Mouse (Mus musculus): ENCODE measurements around the gene Rnf8. TPM values are rescaled to one million over a fixed set of nuclear protein-coding genes. Genes with fewer than 3 reads are reported as not detected.
"Not testable (repeated sequence)": the region's sequence is repeated elsewhere in the genome, so short reads cannot be mapped to it uniquely, and the experiment has no call there.

Rnf8 gene
- polyA plus RNA-seq, 1 experiment from 2014 or later: 75.3 TPM

DNA sequence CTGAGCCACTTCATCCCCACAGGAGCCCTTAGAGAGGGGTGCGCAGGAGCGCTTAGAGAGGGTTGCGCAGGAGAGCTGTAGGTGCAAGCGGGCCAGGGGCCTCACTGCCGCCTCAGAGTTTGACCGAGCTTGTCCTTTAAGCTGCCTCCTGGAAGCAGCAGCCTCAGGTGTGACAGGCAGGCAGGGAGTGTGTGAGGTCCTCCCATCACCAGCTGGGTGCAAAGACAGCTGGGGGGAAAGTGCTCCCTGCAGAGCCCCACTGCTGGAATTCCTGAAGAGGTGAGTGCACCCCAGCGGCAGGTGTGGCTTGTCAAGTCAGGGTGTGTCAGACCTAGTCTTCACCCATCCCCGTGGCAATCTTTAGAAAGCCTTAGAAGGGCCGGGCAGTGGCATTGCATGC lies 27.7 kb upstream of the Rnf8 start:
- 89% methylated on average over 9 of the region's 9 CpGs for WGBS
- Histone ChIP-seq H3K4me2 (ENCODE audit: low read length) (no peak overlapping the region), H3K9me3 (replicated peaks; ENCODE audit: control insufficient read depth, low read length, poor library complexity, severe bottlenecking) (no peaks in the 10 kb centered on the region)

DNA sequence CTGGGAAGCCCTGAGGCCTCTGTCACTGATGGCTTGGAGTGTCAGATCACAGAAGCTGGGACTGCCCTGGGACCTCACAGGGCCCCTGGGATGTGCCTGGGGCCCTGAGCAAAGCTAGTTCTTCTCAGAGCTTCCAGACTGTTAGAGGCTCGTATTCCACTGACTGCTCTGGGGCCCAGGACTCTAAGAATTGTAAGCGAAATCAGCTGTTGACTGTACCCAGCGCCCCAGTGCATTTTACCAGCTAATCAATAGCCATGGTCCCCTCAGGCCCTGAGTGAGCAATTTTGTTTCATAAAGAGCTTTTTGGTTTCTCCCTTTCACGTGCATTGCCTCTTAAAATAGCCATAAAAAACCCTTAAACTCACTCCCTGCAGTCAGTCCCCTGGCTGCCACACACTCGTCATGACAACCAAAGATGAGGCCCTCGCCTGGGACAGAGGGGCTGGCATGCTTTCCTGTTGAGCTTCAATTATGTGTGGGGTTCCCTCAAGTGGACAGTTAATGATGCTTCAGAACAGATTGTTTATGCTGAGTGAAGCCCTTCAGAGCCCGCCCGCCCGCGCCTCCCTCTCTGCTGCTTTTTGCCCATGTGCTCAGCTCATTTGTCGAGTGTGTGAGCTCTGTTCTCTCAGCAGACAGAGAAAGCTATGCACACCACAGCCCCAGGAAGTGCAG lies 25.2 kb upstream of the Rnf8 start:
- WGBS: 32% methylated on average over 11 of the region's 11 CpGs
- Histone ChIP-seq H3K4me3 (ENCODE audit: low read depth, low read length) (no peak overlapping the region), H3K36me3 (ENCODE audit: control insufficient read depth, insufficient read depth, low read length) (peaks cover 6% of the 10 kb centered on the region; the same call in 1 of the 2 replicates), H3K4me1 (ENCODE audit: control insufficient read depth, insufficient read depth, low read length) (peaks cover 7% of the 10 kb centered on the region; the same call in 1 of the 2 replicates), H3K9me3 (replicated peaks; ENCODE audit: control insufficient read depth, low read length, poor library complexity, severe bottlenecking) (no peaks in the 10 kb centered on the region), H3K27ac (ENCODE audit: low read length) (peak overlapping the region; percentile 67), H3K27me3 (ENCODE audit: control insufficient read depth, insufficient read depth, low read depth, low read length) (no peaks in the 10 kb centered on the region), H3K4me2 (ENCODE audit: low read length) (no peak overlapping the region), H3K9ac (ENCODE audit: low read depth, low read length) (no peak overlapping the region)
- peak; percentile 80 for ATAC-seq

More for the DNA sequence above, 27.7 kb upstream of the Rnf8 start:
- H3K4me3 ChIP-seq (ENCODE audit: low read depth, low read length): no peak overlapping the region
- H3K9ac ChIP-seq (ENCODE audit: low read depth, low read length): no peak overlapping the region
- no peak for ATAC-seq
- peaks cover 7% of the 10 kb centered on the region; the same call in 1 of the 2 replicates for H3K4me1 ChIP-seq (ENCODE audit: control insufficient read depth, insufficient read depth, low read length)
- H3K36me3 ChIP-seq (ENCODE audit: control insufficient read depth, insufficient read depth, low read length): peaks cover 3% of the 10 kb centered on the region; the same call in 1 of the 2 replicates
- H3K27me3 ChIP-seq (ENCODE audit: control insufficient read depth, insufficient read depth, low read depth, low read length): no peaks in the 10 kb centered on the region
- H3K27ac ChIP-seq (ENCODE audit: low read length): no peak overlapping the region

GRCm38 (mm10) chr17:29595891-29596770 lies 18.5 kb upstream of the Rnf8 start:
- no peak for ATAC-seq
- Histone ChIP-seq H3K27ac (ENCODE audit: low read length) (no peak overlapping the region), H3K4me3 (ENCODE audit: low read depth, low read length) (no peak overlapping the region), H3K36me3 (ENCODE audit: control insufficient read depth, insufficient read depth, low read length) (peaks cover 29% of the 10 kb centered on the region), H3K9ac (ENCODE audit: low read depth, low read length) (no peak overlapping the region), H3K4me1 (ENCODE audit: control insufficient read depth, insufficient read depth, low read length) (no peaks in the 10 kb centered on the region), H3K4me2 (ENCODE audit: low read length) (no peak overlapping the region), H3K27me3 (ENCODE audit: control insufficient read depth, insufficient read depth, low read depth, low read length) (no peaks in the 10 kb centered on the region), H3K9me3 (replicated peaks; ENCODE audit: control insufficient read depth, low read length, poor library complexity, severe bottlenecking) (no peaks in the 10 kb centered on the region)
- WGBS: 73% methylated on average over 15 of the region's 15 CpGs

- H3K4me2 ChIP-seq (ENCODE audit: low read length): no peak overlapping the region
Observed at GRCm38 (mm10) chr17:29596771-29597132, 17.8 kb upstream of the Rnf8 start.

GRCm38 (mm10) chr17:29599051-29599450 lies 15.5 kb upstream of the Rnf8 start:
- Histone ChIP-seq H3K4me2 (ENCODE audit: low read length) (no peak overlapping the region), H3K27me3 (ENCODE audit: control insufficient read depth, insufficient read depth, low read depth, low read length) (no peaks in the 10 kb centered on the region), H3K9ac (ENCODE audit: low read depth, low read length) (no peak overlapping the region), H3K4me3 (ENCODE audit: low read depth, low read length) (no peak overlapping the region), H3K36me3 (ENCODE audit: control insufficient read depth, insufficient read depth, low read length) (peaks cover 29% of the 10 kb centered on the region), H3K4me1 (ENCODE audit: control insufficient read depth, insufficient read depth, low read length) (no peaks in the 10 kb centered on the region), H3K27ac (ENCODE audit: low read length) (no peak overlapping the region), H3K9me3 (replicated peaks; ENCODE audit: control insufficient read depth, low read length, poor library complexity, severe bottlenecking) (no peaks in the 10 kb centered on the region)
- ATAC-seq: no peak
- 92% methylated on average over 14 of the region's 14 CpGs for WGBS

More at GRCm38 (mm10) chr17:29596771-29597132, 17.8 kb upstream of the Rnf8 start:
- Histone ChIP-seq H3K9me3 (replicated peaks; ENCODE audit: control insufficient read depth, low read length, poor library complexity, severe bottlenecking) (no peaks in the 10 kb centered on the region), H3K9ac (ENCODE audit: low read depth, low read length) (no peak overlapping the region), H3K27me3 (ENCODE audit: control insufficient read depth, insufficient read depth, low read depth, low read length) (no peaks in the 10 kb centered on the region), H3K27ac (ENCODE audit: low read length) (no peak overlapping the region), H3K4me1 (ENCODE audit: control insufficient read depth, insufficient read depth, low read length) (no peaks in the 10 kb centered on the region), H3K36me3 (ENCODE audit: control insufficient read depth, insufficient read depth, low read length) (peaks cover 29% of the 10 kb centered on the region), H3K4me3 (ENCODE audit: low read depth, low read length) (no peak overlapping the region)
- WGBS: 69% methylated on average over 13 of the region's 13 CpGs
- 0 out of 2 replicates have a peak, but pooled peaks have one; percentile 40 for ATAC-seq

- H3K36me3 ChIP-seq (ENCODE audit: control insufficient read depth, insufficient read depth, low read length): peaks cover 29% of the 10 kb centered on the region
- no peak overlapping the region for H3K4me2 ChIP-seq (ENCODE audit: low read length)
- no peak for ATAC-seq
- WGBS: 87% methylated on average over 8 of the region's 8 CpGs
- H3K27ac ChIP-seq (ENCODE audit: low read length): no peak overlapping the region
- H3K4me3 ChIP-seq (ENCODE audit: low read depth, low read length): no peak overlapping the region
- no peaks in the 10 kb centered on the region for H3K9me3 ChIP-seq (replicated peaks; ENCODE audit: control insufficient read depth, low read length, poor library complexity, severe bottlenecking)
- no peaks in the 10 kb centered on the region for H3K4me1 ChIP-seq (ENCODE audit: control insufficient read depth, insufficient read depth, low read length)
- no peak overlapping the region for H3K9ac ChIP-seq (ENCODE audit: low read depth, low read length)
- no peaks in the 10 kb centered on the region for H3K27me3 ChIP-seq (ENCODE audit: control insufficient read depth, insufficient read depth, low read depth, low read length)
Observed at GRCm38 (mm10) chr17:29599537-29599936, 15.1 kb upstream of the Rnf8 start.

- Histone ChIP-seq H3K4me3 (ENCODE audit: low read depth, low read length) (no peak overlapping the region), H3K27ac (ENCODE audit: low read length) (no peak overlapping the region), H3K9me3 (replicated peaks; ENCODE audit: control insufficient read depth, low read length, poor library complexity, severe bottlenecking) (no peaks in the 10 kb centered on the region), H3K9ac (ENCODE audit: low read depth, low read length) (no peak overlapping the region), H3K36me3 (ENCODE audit: control insufficient read depth, insufficient read depth, low read length) (peaks cover 25% of the 10 kb centered on the region; the same call in 1 of the 2 replicates), H3K4me2 (ENCODE audit: low read length) (no peak overlapping the region), H3K4me1 (ENCODE audit: control insufficient read depth, insufficient read depth, low read length) (no peaks in the 10 kb centered on the region), H3K27me3 (ENCODE audit: control insufficient read depth, insufficient read depth, low read depth, low read length) (no peaks in the 10 kb centered on the region)
- ATAC-seq: no peak
- WGBS: 84% methylated on average over 4 of the region's 4 CpGs
Observed at GRCm38 (mm10) chr17:29601391-29601790, 13.2 kb upstream of the Rnf8 start.

GRCm38 (mm10) chr17:29603283-29603682 lies 11.3 kb upstream of the Rnf8 start:
- ATAC-seq: 0 out of 2 replicates have a peak, but pooled peaks have one; percentile 16
- H3K4me3 ChIP-seq (ENCODE audit: low read depth, low read length): no peak overlapping the region
- H3K27me3 ChIP-seq (ENCODE audit: control insufficient read depth, insufficient read depth, low read depth, low read length): no peaks in the 10 kb centered on the region
- no peak overlapping the region for H3K9ac ChIP-seq (ENCODE audit: low read depth, low read length)
- no peaks in the 10 kb centered on the region for H3K9me3 ChIP-seq (replicated peaks; ENCODE audit: control insufficient read depth, low read length, poor library complexity, severe bottlenecking)
- no peak overlapping the region for H3K27ac ChIP-seq (ENCODE audit: low read length)
- peaks cover 20% of the 10 kb centered on the region; the same call in 1 of the 2 replicates for H3K36me3 ChIP-seq (ENCODE audit: control insufficient read depth, insufficient read depth, low read length)
- H3K4me2 ChIP-seq (ENCODE audit: low read length): no peak overlapping the region
- H3K4me1 ChIP-seq (ENCODE audit: control insufficient read depth, insufficient read depth, low read length): no peaks in the 10 kb centered on the region
- 23% methylated on average over 6 of the region's 6 CpGs for WGBS

DNA sequence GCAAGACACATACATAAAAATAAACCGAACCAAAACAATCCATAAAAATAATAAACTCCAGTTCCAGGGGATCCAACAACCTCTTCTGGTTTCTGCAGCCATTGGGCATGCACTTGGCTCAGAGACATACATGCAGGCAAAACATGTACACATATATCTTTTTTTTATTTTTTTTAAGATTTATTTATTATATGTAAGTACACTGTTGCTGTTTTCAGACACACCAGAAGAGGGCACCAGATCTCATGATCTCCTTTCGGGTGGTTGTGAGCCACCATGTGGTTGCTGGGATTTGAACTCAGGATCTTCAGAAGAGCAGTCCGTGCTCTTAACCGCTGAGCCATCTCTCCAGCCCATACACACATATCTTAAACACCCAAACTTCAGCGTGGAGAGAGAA lies 1.1 kb upstream of the Rnf8 start:
- H3K27me3 ChIP-seq (ENCODE audit: control insufficient read depth, insufficient read depth, low read depth, low read length); H3K4me3 ChIP-seq (ENCODE audit: low read depth, low read length); H3K36me3 ChIP-seq (ENCODE audit: control insufficient read depth, insufficient read depth, low read length); H3K9me3 ChIP-seq (replicated peaks; ENCODE audit: control insufficient read depth, low read length, poor library complexity, severe bottlenecking); ATAC-seq; H3K27ac ChIP-seq (ENCODE audit: low read length); H3K9ac ChIP-seq (ENCODE audit: low read depth, low read length); H3K4me2 ChIP-seq (ENCODE audit: low read length): not testable (repeated sequence)
- WGBS: 90% methylated on average over 5 of the region's 5 CpGs
- peaks cover 23% of the 10 kb centered on the region for H3K4me1 ChIP-seq (ENCODE audit: control insufficient read depth, insufficient read depth, low read length)
